Mouse (Mus musculus): Measurements from ENCODE around the gene Gtf2i.

GRCm38 (mm10) chr5:134241831-134242230, 72.7 kb downstream of the Gtf2i start:
- TF ChIP-seq CTCF (conservative IDR thresholded peaks at IDR 0.05; ENCODE audit: low read length) (no peak), NANOG (IDR thresholded peaks at IDR 0.05; ENCODE audit: borderline replicate concordance, low read length) (no peak), POU5F1 (IDR thresholded peaks at IDR 0.05; ENCODE audit: borderline replicate concordance, low read length) (no peak)
